Mouse (Mus musculus) fat pad, adult 2 months (tissue): ENCODE results near the gene Mindy4.

Experiments used
- DNase-seq: peaks from one replicate; pipeline ENCODE4 v3.0.0-alpha.2; 2011; ENCODE audit warnings: low read depth, low spot score; ENCODE audit errors: extremely low read depth

Mindy4 gene

GRCm38 (mm10) chr6:55252731-55253247 lies 49.6 kb downstream of the Mindy4 start:
- no peak for DNase-seq

- DNase-seq, result no peak
Measured at GRCm38 (mm10) chr6:55256500-55257191, 53.5 kb downstream of the Mindy4 start.

GRCm38 (mm10) chr6:55257246-55257645 lies 54.1 kb downstream of the Mindy4 start:
- no peak for DNase-seq

- no peak for DNase-seq
Measured at GRCm38 (mm10) chr6:55258428-55259325, 55.5 kb downstream of the Mindy4 start.

- no peak for DNase-seq
Measured at GRCm38 (mm10) chr6:55262161-55262560, 59.0 kb downstream of the Mindy4 start.

GRCm38 (mm10) chr6:55263490-55264046 lies 60.4 kb downstream of the Mindy4 start:
- no peak for DNase-seq

- DNase-seq, result no peak
Measured at GRCm38 (mm10) chr6:55264741-55265366, 61.7 kb downstream of the Mindy4 start.

GRCm38 (mm10) chr6:55272952-55273351 lies 69.8 kb downstream of the Mindy4 start:
- no peak for DNase-seq

GRCm38 (mm10) chr6:55273463-55273862 lies 70.3 kb downstream of the Mindy4 start:
- DNase-seq, result no peak

- DNase-seq, result no peak
Measured at GRCm38 (mm10) chr6:55275000-55275399, 71.8 kb downstream of the Mindy4 start.

- DNase-seq, result no peak
Measured at GRCm38 (mm10) chr6:55275786-55276185, 72.6 kb downstream of the Mindy4 start.

- DNase-seq, result no peak
Measured at GRCm38 (mm10) chr6:55276692-55277282, 73.6 kb downstream of the Mindy4 start.

- no peak for DNase-seq
Measured at GRCm38 (mm10) chr6:55278086-55278485, 74.9 kb downstream of the Mindy4 start.

GRCm38 (mm10) chr6:55278520-55278919 lies 75.3 kb downstream of the Mindy4 start:
- no peak for DNase-seq

- no peak for DNase-seq
Measured at GRCm38 (mm10) chr6:55280979-55281378, 77.8 kb downstream of the Mindy4 start.

GRCm38 (mm10) chr6:55281687-55282086 lies 78.5 kb downstream of the Mindy4 start:
- no peak for DNase-seq

- no peak for DNase-seq
Measured at GRCm38 (mm10) chr6:55282348-55282747, 79.2 kb downstream of the Mindy4 start.

GRCm38 (mm10) chr6:55285218-55285617 lies 82.0 kb downstream of the Mindy4 start:
- no peak for DNase-seq

- DNase-seq, result no peak
Measured at GRCm38 (mm10) chr6:55288007-55288602, 84.9 kb downstream of the Mindy4 start.

GRCm38 (mm10) chr6:55294549-55295131 lies 91.5 kb downstream of the Mindy4 start:
- peak; percentile 52 for DNase-seq
